Mouse (Mus musculus) kidney, postnatal 0 days (tissue): ENCODE data around the gene Ambra1. TPM values are rescaled to one million over a fixed set of nuclear protein-coding genes. Genes with fewer than 3 reads are reported as not detected.

Experiments used
- ATAC-seq: fragments of 200-750 bp; cut with Nextera tagmentation; replicated peaks from 2 replicates; pipeline ENCODE4 v1.8.0; 2017; ENCODE audit warnings: low read depth, moderate number of reproducible peaks, moderate TSS enrichment, moderate library complexity; ENCODE audit not compliant: low FRiP score
- DNase-seq: peaks from one replicate; pipeline ENCODE4 v3.0.0-alpha.2; 2016; ENCODE audit warnings: low spot score
- H3K27ac ChIP-seq: fragments of 300-500 bp; sonication (generic); 2 replicates; pipeline ENCODE4 v1.5.1; 2014; ENCODE audit warnings: mild to moderate bottlenecking
- H3K27me3 ChIP-seq: fragments of 300-500 bp; sonication (generic); 2 replicates; pipeline ENCODE4 v1.6.1; 2014; ENCODE audit warnings: low read length, mixed read lengths; ENCODE audit not compliant: insufficient read depth
- H3K36me3 ChIP-seq: fragments of 300-500 bp; sonication (generic); 2 replicates; pipeline ENCODE4 v1.6.1; 2014; ENCODE audit warnings: low read length, mixed read lengths; ENCODE audit not compliant: insufficient read depth
- H3K4me1 ChIP-seq: fragments of 300-500 bp; sonication (generic); replicated peaks from 2 replicates; pipeline ENCODE4 v1.6.1; 2014; ENCODE audit warnings: antibody characterized with exemption, low read length, mixed read lengths; ENCODE audit not compliant: insufficient read depth
- H3K4me2 ChIP-seq: fragments of 300-500 bp; sonication (generic); 2 replicates; pipeline ENCODE4 v1.6.1; 2014; ENCODE audit warnings: mild to moderate bottlenecking, low read length, moderate library complexity, mixed read lengths
- H3K4me3 ChIP-seq: fragments of 300-500 bp; sonication (generic); replicated peaks from 2 replicates; pipeline ENCODE4 v1.5.1; 2014; ENCODE audit warnings: low read depth, low read length
- H3K9ac ChIP-seq: fragments of 300-500 bp; sonication (generic); 2 replicates; pipeline ENCODE4 v1.6.1; 2014; ENCODE audit warnings: low read depth, low read length
- H3K9me3 ChIP-seq: fragments of 300-500 bp; sonication (generic); replicated peaks from 2 replicates; pipeline ENCODE4 v1.6.1; 2016; ENCODE audit warnings: low read length, inconsistent platforms, mixed read lengths
- CTCF ChIP-seq: IDR thresholded peaks from 2 replicates; pipeline ENCODE4 v1.5.1; 2016; ENCODE audit warnings: antibody characterized with exemption, low read depth, mild to moderate bottlenecking, moderate library complexity
- WGBS: fragments of 180-500 bp; shearing (Covaris S2); extraction: QIAGEN DNeasy Blood & Tissue Kit; methylation state at CpG from one replicate; pipeline ENCODE4 v1.1.7; 2014; 5-methylcytosine and 5-hydroxymethylcytosine counted together
- polyA plus RNA-seq: library from polyadenylated mRNA; unstranded; fragments of >200 nt; fragmentation: Nextera tagmentation; extraction: Ambion mirVana; gene quantifications from 2 replicates; pipeline ENCODE4 v1.2.1, GENCODE M21; 2015

The Ambra1 gene
- polyA plus RNA-seq, 1 experiment from 2014 or later = 10.4 TPM

DNA sequence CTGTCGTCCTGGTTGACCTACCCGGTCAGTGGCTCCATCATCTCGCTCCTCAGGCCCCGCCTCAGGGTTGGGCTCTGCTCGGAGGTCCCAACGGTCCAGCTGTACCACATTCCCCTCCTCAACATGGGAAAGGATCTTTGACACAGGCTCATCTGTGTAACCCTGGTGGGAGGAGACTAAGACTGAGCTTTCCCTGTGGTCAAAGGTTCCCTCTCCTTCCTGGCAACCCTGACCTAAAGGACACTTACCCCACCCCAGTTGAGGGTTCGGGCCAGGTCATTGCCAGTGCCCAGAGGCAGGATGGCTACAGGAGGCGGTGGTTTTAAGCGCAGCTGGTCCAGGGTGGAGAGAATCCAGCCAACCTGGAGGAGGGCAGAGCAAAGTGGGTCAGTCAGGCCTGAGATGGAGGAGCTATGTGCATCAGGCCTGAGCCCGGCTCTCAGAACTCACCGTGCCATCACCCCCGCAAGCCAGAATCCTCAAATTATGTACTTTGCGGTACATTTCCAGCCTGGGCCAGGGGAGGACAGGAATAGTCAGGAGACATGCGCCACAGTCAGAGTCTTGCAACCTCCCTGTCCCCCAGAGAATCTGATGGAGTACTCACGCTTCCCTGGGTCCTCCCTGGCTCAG lies 209.5 kb downstream of the Ambra1 start:
- H3K27me3 ChIP-seq = no peaks in the 10 kb centered on the region
- no peak overlapping the region for H3K4me3 ChIP-seq
- no peak overlapping the region for H3K9ac ChIP-seq
- DNase-seq (no peak), ATAC-seq (0 out of 2 replicates have a peak, but pooled peaks have one; percentile 12)
- 83% methylated on average over 15 of the region's 15 CpGs for WGBS
- TF ChIP-seq CTCF = no peak
- H3K4me2 ChIP-seq = no peak overlapping the region
- H3K27ac ChIP-seq = no peak overlapping the region
- H3K4me1 ChIP-seq = peaks cover 2% of the 10 kb centered on the region; the same call in 1 of the 2 replicates
- H3K9me3 ChIP-seq = no peaks in the 10 kb centered on the region
- H3K36me3 ChIP-seq = peaks cover 54% of the 10 kb centered on the region

- WGBS = 77% methylated on average over 6 of the region's 6 CpGs
- DNase-seq = no peak
- Histone ChIP-seq H3K4me2 (no peak overlapping the region), H3K9me3 (no peaks in the 10 kb centered on the region), H3K9ac (no peak overlapping the region), H3K27me3 (no peaks in the 10 kb centered on the region), H3K36me3 (peaks cover 27% of the 10 kb centered on the region), H3K4me1 (peaks cover 6% of the 10 kb centered on the region), H3K4me3 (no peak overlapping the region), H3K27ac (no peak overlapping the region)
- peak; percentile 58 for TF ChIP-seq CTCF
- no peak for ATAC-seq
Measured at GRCm38 (mm10) chr2:91942356-91942755, 212.4 kb downstream of the Ambra1 start.

DNA sequence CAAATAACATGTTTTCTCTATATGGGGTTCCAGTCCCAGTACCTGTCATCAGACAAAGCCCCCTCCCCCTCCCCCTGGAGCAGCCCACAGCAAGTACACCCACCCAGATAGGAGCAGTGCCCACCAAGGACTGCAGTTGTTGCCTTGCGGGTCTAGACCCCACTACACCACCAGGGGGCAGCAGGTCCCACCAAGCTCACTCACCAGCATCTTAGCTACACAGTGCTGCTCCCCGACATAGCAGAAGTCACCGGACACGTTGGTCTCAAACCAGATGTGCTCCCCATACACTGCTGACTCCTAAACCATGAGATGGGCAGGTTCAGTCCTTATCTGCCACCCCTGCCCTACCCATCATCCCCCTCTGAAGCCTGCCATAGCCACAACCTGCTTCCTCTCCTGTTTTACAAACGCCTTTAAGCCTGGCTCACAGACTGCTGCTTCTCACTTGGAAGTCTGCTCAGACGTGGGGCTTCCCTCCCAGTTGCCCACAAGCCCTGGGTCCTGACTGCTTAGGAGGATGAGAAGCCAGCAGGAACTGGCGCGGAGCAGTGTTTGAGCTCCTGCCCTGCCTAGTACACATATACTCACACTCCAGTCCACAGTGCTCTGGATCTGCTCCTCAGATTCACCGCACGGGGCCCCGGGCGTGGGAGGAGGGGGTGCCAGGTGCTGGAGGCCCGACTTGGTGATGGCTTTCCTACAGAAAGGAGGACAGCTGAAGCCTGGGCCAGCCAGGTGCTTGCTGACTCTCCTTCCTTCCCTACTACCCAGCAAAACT lies 214.4 kb downstream of the Ambra1 start:
- no peak overlapping the region for H3K27ac ChIP-seq
- peak; percentile 29; the same call in 1 of the 2 replicates for ATAC-seq
- peaks cover 24% of the 10 kb centered on the region for H3K4me1 ChIP-seq
- no peak overlapping the region for H3K9ac ChIP-seq
- no peak overlapping the region for H3K4me3 ChIP-seq
- no peaks in the 10 kb centered on the region for H3K27me3 ChIP-seq
- peak; percentile 80 for DNase-seq
- WGBS = 42% methylated on average over 13 of the region's 13 CpGs
- H3K9me3 ChIP-seq = no peaks in the 10 kb centered on the region
- no peak overlapping the region for H3K4me2 ChIP-seq
- H3K36me3 ChIP-seq = peaks cover 7% of the 10 kb centered on the region; the same call in 1 of the 2 replicates
- TF ChIP-seq CTCF = peak; percentile 95

- ATAC-seq (no peak), DNase-seq (no peak)
- Histone ChIP-seq H3K4me3 (no peak within 1 kb of the TSS), H3K36me3 (no peaks in the 10 kb centered on the region), H3K4me2 (no peak within 1 kb of the TSS), H3K9ac (no peak within 1 kb of the TSS), H3K9me3 (no peaks in the 10 kb centered on the region), H3K27ac (no peak within 1 kb of the TSS), H3K27me3 (no peaks in the 10 kb centered on the region), H3K4me1 (peaks cover 36% of the 10 kb centered on the region)
- 73% methylated on average over 18 of the region's 18 CpGs for WGBS
- no peak for TF ChIP-seq CTCF
Measured at GRCm38 (mm10) chr2:91945483-91945882, 215.5 kb downstream of the Ambra1 start, which contains the start of gene Gm9821. Gm9821 (plus strand) TSS chr2:91945703.

DNA sequence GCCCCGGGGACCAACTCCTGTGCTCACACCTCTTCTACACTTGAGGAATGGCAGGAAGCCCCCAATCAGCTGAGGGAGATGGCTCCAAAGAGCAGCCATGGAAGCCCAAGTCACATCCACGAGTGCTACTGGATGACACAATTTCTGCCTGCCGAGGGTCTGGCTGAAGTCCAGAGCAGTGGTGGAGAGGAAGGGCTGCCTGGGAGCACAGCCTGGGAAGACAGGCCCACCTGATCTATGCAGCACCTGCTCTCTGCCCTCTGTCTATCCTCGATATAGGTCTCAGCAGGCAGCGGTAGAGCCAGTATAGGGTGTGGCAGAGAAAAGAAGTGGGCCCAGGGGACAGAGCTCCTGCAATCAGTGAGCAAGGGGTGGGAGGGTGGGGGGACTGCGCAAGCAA lies 216.9 kb downstream of the Ambra1 start:
- Histone ChIP-seq H3K9me3 (no peaks in the 10 kb centered on the region), H3K4me2 (no peak overlapping the region), H3K36me3 (no peaks in the 10 kb centered on the region), H3K9ac (no peak overlapping the region), H3K27me3 (no peaks in the 10 kb centered on the region), H3K4me3 (no peak overlapping the region), H3K4me1 (peaks cover 39% of the 10 kb centered on the region), H3K27ac (no peak overlapping the region)
- DNase-seq = no peak
- no peak for TF ChIP-seq CTCF
- 56% methylated on average over 6 of the region's 6 CpGs for WGBS
- ATAC-seq = no peak

DNA sequence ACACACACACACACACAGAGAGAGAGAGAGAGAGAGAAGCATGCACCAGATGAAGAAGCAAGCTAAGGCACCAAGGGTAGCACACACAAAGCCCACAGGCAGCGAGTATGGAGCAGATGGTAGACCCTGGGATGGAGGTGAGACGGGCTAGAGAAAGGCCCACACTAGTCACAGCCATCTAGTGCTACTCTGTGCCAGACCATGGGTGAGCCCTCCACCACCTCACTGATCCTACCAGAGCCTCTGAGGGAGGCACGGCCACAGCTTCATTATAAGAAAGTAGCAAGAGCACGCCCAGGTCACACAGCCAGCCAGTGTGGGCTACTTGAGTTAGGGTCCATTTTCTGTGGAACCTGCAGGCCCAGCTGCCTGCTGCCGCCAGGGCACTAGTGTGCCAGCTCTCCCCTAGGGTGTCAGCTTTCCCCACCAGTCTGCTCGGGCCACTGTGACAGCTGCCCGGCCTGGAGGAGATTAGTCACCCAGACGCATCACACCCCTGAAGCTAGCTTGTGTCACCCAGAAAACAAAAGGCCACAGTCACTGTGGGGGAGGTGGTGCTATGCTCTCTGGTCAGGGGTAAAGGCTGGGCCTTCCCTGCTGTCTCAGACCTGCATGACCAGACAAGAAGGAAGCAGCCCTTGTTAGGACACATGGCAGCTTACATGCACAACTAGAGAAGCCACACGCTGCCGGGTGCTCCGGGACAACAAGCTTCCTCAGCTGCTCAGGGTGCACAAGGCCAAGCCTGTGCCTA lies 217.6 kb downstream of the Ambra1 start:
- ATAC-seq (peak; percentile 50; the same call in 1 of the 2 replicates), DNase-seq (peak; percentile 72)
- Histone ChIP-seq H3K4me3 (no peak overlapping the region), H3K9ac (no peak overlapping the region), H3K4me2 (no peak overlapping the region), H3K4me1 (peaks cover 39% of the 10 kb centered on the region), H3K27me3 (no peaks in the 10 kb centered on the region), H3K9me3 (no peaks in the 10 kb centered on the region), H3K27ac (peak overlapping the region; percentile 62; the same call in 1 of the 2 replicates), H3K36me3 (no peaks in the 10 kb centered on the region)
- no peak for TF ChIP-seq CTCF
- 47% methylated on average over 11 of the region's 11 CpGs for WGBS
